Mouse (Mus musculus): ENCODE data around the gene Vti1b.
"Not testable (repeated sequence)": the region's sequence is repeated elsewhere in the genome, so short reads cannot be mapped to it uniquely, and the experiment has no call there.

Vti1b gene

GRCm38 (mm10) chr12:79172019-79172941, at the start of gene Vti1b:
Gene Vti1b (minus strand): TSS chr12:79172667.
- DNase-seq, result peak; percentile 90

GRCm38 (mm10) chr12:79217511-79217910, 45.0 kb upstream of the Vti1b start:
- no peak for DNase-seq

GRCm38 (mm10) chr12:79211447-79211846, 39.0 kb upstream of the Vti1b start:
- no peak for DNase-seq

DNA sequence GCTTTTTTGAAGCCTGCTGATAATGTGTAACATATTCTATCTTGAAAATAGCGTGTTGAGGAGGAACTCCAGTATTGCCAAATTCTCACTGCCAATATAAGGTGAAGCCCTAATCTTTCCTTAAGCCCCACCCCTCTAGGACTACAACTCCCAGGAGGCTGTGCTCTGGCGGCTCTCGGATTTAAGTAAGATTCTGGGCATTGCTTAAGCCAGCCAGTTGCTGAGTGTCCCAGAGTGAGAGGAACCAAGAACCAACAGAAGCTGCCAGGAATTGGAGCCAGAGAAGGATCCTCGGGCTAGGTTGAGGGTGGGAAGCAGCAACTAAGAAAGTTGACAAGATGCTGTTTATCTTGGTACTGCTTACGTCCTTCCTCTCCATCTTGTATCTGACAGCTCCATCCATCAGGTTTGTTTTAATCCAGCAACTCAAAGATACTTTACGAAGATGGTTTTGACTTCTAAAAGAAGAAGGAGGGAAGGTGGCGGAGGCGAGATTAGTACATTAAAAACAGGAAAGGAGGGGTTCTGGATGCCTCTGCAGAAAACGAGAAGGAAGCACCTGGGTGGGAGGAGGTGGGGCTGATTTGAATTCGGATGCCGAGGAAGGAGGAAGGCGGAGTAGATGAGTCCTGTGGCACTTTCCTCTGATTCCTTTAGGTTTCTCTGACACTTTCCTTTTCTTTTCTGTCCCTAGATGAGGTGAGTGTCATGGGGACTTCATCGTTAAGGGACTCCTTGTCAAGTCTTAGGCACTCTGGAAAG, 36.4 kb upstream of the Vti1b start, which contains the start of gene Rdh12:
Gene Rdh12 (plus strand): TSS at position 212 of the 762 bp plus-strand sequence.
- DNase-seq, result peak; percentile 51

DNA sequence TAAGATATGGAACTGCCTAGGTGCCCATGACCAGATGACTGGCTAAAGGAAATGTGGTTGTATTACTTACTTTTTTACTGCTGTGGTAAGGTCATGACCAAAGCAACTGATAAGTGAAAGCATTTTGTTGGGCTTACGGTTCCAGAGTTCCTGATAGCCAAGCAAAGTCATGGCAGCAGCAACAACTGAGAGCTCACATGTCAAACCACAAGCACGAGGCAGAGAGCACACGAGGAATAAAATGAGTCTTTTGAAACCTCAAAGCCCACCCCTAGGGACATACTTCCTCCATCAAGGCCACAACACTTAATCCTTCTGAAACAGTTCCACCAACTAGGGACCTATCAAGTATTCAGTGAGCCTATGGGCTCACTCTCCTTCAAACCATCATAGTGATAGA, 29.4 kb upstream of the Vti1b start:
- no peak for DNase-seq

- DNase-seq, result no peak
These were observed 24.6 kb upstream of the Vti1b start for GRCm38 (mm10) chr12:79197105-79197504.

- peak; percentile 62 for DNase-seq
These were observed 21.0 kb upstream of the Vti1b start for GRCm38 (mm10) chr12:79193441-79193840.

GRCm38 (mm10) chr12:79192193-79192592, 19.7 kb upstream of the Vti1b start, which contains the start of gene Rdh11:
Gene Rdh11 (minus strand): TSS chr12:79192293.
- DNase-seq, result no peak

DNA sequence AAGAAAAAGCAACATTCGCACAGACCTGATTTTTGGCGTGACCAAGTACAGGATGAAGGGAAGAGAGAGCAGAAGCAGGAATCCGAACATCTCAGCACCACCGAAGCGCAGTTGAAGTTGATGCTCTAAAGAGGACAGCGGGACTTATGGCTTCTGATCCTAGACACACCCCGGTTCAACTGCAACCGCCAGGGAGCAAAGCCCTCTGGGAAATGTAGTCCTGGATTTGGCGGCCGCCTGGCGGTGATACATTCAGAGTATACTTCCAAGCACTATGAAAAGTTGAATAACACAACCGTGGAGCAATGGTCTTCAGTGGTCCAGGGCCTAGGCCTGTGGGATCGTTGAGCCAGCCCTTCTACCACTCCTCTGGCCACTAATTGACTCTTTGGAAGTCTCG, 19.2 kb upstream of the Vti1b start:
- DNase-seq, result peak; percentile 85

- peak; percentile 65 for DNase-seq
These were observed 18.6 kb upstream of the Vti1b start for GRCm38 (mm10) chr12:79190931-79191673.

GRCm38 (mm10) chr12:79185160-79185559, 12.7 kb upstream of the Vti1b start:
- DNase-seq, result not testable (repeated sequence)

DNA sequence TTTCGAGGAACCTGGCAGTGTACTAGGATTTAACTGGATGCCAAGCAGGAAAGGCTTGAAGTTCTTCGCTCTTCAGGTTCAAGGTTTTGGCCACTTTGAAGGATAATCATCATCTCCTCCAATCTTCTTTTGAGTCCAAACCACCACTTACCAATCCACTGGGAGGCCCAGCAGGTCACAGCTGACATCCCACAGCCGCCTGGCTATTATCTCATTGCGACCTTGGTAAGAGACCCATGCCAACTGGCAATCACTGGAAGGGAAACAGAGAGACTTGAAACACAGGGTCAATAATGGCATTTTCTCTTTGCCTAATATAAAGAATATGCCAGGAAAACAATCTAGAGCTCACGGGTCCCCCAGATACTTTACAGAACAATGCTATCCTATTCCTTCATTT, 3.5 kb upstream of the Vti1b start:
- DNase-seq, result no peak

DNA sequence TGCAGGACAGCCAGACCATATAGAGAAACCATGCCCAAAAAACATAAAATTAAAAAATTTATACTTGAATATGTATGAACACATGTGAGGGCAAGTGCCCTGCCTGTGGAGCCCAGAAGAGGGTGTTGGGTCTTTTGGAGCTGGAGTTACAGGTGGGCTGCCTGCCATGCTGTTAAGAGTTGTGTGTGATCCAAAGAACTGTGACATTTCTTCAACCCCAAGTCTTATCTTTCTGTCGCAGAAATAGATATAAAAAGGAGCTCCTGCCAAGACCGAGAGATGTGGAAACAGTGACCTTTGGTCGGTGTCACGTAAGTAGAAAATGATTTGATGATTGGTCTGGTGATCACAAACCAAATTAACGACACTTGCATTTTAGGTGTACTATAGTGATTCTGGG, 1.3 kb upstream of the Vti1b start:
- no peak for DNase-seq

DNA sequence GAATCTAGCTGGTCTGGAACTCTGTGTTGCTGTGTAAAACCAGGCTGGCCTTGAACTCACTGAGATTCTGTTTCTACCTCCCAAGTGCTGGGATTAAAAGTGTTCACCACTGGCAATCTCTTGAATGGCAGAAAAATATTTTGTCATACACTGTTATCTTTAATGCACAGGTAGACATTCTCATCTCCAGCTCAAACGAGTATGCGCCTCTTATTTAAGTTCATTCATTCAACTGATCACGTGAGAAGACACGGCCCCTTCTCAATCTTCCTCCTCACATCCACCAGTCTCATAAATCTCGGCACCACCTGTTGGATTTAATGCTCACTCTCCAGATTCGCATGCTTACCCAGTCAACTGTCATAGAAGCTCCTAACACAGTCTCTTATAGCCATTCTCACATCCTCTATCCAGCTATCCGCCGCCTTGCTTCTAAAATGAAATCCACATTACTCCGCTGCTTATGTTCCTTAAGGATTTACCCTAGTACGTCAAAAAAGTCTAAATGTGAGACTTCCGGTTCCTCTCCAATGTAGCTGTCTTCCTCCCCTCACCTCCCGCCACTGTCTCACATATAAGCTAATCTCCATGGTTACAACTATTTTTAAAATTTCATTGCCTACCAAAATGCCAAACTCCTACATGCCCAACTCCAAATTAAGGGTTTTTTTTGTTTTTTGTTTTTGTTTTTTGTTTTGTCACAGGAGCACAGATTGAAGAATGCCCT, 1.0 kb downstream of the Vti1b start:
- peak; percentile 10 for DNase-seq

- no peak for DNase-seq
These were observed 2.0 kb downstream of the Vti1b start for GRCm38 (mm10) chr12:79170421-79170820.

DNA sequence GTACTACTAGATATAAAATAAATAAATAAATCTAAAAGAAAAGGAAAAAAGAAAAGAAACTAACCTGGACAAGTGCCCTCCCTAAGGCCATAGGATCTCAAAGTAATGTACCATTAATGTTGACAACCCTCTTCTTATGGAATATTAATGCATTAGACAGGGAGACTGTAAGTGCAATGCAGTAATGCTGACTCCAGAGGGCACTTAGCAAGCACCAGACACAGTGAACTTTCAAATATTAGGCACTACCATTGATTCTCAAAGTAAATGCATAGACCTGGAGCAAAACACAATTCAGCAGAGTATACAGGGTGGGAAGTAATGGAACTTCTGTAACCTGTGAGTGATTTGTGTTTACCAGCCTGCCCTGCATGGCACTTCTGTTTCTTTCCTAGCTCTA, 3.3 kb downstream of the Vti1b start:
- DNase-seq, result no peak

DNA sequence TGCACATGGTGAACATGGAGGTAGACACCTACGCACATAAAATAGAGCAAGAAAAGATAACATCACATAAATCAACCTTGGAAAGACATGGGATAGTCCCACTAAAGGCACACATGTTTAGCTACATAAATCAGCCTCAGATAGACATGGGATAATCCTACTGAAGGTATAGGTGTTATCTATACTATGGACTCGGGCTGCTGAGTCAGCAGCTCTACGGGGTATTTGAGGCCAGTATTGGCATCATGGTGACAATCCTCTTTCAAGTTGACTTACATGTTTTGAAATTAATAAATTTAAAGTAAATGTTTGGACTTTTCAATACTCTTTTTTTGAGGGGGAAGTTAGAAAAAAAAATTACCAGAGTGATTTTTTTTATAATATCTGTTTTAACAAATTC, 9.6 kb downstream of the Vti1b start:
- DNase-seq, result no peak

- DNase-seq, result no peak
These were observed 22.8 kb downstream of the Vti1b start for GRCm38 (mm10) chr12:79149653-79150052.

DNA sequence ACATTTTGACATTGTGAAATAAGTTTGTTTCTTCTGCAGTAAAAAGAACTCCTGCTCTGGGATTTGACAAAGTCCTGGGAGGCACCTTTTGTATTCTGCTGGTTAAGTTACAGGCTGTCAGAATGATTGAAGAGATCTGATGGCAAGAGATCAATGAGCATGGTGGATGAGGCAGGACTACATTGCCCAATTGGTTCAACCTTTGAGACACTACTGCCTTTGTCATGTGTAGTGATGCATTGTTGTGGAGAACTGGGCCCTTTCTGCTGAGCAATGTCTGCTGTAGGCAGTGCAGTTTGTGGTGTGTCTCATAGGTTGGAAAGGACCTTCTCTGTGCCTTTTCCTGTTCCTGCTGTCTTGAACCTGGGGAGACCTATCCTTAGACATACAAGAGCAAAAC, 31.1 kb downstream of the Vti1b start:
- no peak for DNase-seq

- no peak for DNase-seq
These were observed 31.7 kb downstream of the Vti1b start for GRCm38 (mm10) chr12:79140811-79141210.

GRCm38 (mm10) chr12:79139417-79139816, 33.0 kb downstream of the Vti1b start:
- no peak for DNase-seq

- DNase-seq, result no peak
These were observed 33.5 kb downstream of the Vti1b start for GRCm38 (mm10) chr12:79138999-79139398.
